Mouse (Mus musculus): ENCODE results near the gene Tyk2.

Tyk2 gene

DNA sequence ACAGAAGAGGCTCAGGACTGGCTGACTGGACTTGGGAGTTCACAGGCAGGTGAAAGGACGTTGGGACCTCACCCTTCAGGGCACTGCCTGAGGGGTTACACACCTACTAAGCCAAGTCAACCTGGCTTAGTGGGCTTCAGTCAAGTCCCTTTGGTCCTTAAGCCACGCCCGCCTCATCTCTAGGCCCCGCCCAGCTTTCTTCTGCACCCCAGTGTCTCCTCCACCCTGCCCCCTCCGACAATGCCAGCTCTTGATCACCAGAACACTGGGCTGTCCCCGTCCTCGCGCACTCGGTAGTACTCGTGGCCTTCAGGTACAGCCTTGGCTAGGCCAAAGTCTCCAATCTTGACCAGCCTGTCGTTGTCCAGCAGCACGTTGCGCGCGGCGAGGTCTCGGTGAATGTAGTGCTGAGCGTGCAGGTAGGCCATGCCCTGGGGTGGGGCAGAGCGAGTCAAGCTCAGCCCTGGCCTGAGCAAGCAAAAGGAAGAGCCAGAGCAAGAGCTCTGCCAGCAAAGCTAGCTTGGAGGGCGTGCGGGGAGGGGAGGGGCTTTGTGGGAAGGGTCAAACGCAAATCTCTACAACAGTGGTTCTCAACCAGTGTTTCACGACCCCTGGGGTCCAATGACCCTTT lies 23.3 kb downstream of the Tyk2 start:
- no peak for DNase-seq (ENCODE audit: low spot score)

DNA sequence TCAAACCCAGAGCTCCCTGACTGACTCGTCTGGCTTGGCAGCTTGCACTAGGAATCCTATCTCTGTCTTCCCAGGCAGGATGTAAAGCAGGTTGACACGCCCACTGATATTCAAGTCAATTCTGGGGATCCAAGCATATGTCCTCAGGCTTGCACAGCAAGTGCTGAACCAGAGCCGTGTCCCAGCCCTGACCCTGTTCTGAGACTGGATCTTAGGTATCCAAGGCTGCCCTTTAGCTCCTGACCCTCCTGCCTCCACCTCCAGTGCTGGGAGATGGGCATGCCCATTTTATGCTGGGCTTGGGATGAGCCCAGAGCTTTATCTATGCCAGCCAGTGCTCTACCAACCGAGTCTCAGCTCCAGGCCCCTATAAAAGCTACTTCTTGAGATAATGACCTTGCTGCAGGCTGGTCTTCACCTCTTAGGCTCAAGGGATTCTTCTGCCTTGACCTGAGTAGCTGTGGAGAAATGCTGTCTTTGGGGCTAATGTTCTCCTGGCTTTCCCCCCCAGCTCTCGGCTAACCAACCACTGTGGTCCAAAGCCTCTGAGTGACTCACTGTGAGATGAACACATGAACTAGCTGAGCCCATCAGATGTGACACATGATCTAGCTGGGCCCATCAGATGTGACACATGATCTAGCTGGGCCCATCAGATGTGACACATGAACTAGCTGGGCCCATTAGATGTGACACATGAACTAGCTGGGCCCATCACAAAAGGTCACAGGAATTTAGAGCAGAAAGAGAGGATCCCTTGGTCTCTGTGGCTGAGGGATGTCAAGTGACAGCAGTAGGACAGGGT lies 25.1 kb downstream of the Tyk2 start:
- no peak for DNase-seq (ENCODE audit: low spot score)

DNA sequence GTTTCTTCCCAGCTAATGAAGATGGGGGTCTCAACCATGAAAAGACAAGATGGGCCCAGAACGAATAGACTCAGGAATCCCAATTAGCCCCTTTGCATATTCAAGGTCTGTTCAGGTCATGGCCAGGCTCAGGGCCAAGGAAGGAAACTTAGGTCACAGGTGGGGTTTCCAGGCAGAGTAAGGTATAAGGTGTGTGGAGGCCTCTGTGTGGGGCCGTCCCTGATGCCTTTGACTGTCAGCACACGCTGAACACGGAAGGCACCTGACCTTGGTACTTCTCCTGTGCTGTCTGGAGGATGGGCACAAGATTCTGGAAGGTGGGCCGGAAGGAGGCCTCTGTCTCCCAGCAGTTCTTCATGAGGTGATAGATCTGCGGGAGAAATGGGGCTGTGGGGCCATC lies 26.2 kb downstream of the Tyk2 start:
- no peak for DNase-seq (ENCODE audit: low spot score)

DNA sequence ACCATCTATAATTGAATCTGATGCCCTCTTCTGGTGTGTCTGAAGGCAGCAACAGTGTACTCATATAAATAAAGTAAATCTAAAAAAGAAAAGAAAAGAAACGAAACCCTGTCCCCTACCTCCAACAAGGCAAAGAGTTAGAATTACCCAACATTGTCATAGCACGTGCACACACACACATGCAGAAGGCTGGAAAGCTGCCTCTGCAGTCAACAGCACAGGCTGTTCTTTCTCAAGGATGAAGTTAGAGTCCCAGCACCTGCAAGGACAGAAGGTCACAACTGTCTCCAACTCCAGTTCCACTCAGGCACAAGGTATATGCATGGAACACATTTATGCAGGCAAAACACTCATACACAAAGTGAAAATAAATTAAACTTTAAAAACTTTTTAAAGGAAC lies 29.0 kb downstream of the Tyk2 start:
- DNase-seq (ENCODE audit: low spot score), result no peak

DNA sequence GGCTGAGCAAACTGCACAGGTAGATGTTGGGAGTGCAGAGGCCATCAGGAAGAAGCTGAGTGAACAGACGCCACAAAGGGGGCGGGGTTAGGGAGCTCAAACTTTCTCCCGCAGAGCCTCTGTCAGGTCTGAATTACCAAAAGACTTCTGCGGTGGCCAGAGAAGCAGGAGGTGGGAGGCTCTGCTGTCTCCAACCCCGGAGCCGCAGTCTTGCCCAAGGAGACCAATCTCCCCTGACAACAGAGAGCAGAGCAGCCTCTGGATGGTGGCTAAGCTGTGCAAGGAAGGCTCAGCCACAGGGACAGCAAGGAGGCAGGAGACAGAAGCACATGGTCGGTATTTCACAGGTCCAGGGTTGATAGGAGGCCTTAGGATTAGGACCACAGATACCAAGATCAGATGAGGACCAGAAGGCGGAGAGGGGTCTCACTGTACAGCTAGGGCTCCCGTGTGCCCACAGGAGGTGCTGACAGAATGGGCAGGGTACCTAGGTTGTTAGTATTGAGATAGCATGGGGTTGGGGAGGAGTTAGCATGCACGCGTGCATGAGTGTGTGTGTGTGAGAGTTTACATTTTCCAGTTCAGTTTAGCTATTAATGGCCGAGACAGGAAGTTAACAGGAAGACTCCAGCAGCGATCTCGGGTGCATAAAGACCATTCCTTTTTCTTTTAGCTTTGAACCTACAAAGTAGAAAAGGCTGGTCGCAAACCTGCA lies 30.4 kb downstream of the Tyk2 start:
- DNase-seq (ENCODE audit: low spot score), result no peak

DNA sequence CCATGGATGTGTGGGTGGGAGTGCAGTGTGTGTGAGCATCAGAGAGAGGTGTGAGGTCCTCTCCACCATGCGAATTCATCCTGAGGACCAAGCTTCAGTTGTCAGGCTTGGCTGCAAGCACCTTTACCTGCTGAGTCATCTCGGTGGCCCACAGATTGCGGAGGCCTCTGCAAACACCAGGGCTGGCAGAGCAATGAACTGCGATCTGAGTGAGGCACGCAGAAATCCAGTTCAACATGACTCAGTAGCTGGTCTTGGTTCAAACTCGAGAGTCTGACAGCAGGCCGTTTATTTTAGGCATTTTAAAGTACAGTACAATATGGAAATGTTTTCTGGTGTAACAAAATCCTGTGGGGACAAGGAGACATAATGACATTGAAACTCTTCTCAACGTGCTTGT lies 33.2 kb downstream of the Tyk2 start:
- DNase-seq (ENCODE audit: low spot score), result no peak

DNA sequence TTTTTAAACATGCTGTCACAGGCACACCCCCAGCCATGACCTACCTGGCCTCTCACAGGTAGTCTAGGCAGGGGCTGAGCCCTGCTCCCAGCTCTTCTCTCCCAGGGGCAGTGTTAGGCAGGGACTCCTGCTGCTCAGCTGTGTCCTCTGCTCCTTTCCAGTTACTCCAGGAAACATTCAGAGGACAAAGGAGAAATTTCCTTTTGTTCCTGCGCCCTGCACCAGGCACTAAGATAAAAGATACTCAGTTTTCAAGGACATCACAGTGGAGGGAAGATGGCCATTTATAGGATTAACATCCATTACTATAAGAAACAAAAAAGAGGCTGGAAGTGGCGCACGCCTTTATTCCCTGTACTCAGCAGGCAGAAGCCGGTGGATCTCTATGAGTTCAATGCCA lies 35.1 kb downstream of the Tyk2 start:
- no peak for DNase-seq (ENCODE audit: low spot score)

DNA sequence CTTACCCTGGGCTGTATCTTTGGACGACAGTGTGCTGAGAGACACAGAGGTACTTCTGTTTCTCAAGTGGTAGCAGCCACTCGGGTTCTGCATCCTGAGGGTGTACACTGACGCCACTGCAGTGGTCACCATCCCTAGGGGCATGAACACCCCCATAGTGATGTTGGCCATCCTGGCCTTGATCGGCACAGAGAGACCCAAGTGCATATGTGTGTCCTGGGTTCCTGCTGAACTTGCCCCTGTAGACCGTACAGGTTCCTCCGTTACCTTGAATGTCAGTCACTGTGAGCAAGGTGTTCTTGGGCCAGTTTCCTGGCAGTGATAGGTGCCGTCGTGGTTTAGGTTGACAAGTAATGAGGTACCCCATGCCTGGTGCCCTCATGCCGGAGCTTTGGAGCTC lies 37.6 kb downstream of the Tyk2 start:
- DNase-seq (ENCODE audit: low spot score), result no peak

DNA sequence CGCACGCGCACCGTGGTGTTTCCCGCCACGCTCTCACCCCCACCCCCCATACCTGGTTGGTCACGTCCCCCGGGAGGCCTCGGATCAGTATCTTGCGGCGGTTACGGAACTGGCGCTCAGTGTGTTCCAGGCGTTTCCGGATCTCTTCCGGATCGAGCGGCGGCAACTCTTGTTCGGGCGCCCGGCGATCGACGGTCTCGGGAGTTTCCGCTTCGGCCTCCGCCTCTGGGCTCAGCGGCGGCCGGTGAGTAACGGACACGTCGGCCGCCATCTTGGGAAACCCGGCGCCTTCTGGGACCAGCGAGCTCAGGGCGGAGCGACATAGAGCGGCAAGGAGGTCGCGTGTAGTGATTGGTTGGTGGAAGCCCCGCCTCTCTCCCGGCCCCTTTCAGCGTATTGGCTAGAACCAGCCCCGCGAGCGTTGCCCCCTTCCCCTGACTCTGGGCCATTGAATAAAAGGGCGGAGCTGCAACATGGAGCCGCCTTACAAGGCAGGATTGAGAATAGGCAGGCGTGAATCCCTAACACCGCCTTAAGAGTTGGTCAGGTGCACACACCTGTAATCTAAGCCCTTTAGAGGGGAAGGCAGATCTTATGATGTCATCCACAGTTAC lies 39.2 kb downstream of the Tyk2 start, which contains the start of the genes Gm38431 and Raver1:
TSS of gene Gm38431 (minus strand) at position 291 of the 614 bp plus-strand sequence.
TSS of gene Raver1 (minus strand) at position 302 of the 614 bp plus-strand sequence.
- peak; percentile 98 for DNase-seq (ENCODE audit: low spot score)

DNA sequence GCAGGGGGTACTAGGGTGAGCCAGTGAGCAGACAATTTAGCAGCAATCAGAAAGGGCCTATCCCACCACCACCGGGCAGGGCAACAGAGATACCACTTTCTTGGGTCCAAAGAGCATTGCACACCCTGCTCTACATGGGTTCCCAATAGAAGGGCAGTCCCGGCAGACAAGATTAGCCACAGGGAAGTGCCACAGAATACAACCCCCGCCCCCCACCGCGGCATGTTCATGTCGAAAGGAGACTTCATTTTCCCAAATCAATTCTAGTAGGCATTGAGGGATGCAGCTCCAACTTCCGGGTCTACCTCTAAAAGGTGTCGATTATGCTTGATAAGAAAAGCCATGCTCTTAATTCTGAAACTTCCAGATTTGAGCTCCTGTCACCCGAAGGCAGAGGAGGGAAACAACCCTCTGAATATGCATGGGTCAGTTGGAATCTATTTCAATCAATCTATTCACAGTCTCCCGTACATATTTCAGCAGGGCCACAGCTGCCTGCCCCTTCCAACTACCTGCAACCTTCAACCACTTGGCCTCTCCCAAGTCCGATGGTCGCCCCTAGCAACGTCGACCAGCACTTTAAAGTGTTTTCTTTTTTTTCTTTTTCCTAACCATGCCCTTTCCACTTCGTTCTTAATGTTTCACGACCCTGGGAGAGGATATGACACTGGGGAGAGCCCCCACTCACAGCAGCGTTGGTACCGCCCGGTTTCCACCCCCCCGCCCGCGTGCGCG lies 39.9 kb downstream of the Tyk2 start:
- no peak for DNase-seq (ENCODE audit: low spot score)

DNA sequence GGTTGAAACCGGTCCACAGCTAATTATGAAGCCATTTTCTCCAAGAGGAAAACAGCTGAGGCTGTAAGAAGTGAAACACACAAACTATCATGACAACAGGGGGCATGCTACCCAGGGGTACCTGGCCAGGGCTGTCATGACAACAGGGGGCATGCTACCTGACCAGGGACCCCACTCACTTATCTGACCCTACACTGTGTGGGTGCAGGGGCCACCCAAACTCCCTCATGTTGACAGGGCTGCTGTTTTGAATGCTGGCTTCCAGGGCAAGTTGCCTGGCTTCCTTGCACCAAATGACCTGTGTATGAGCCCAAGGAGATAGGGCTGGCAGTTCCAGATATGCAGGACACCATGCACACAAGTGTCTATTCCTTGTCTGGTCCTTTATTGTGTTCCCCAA lies 40.5 kb downstream of the Tyk2 start:
- no peak for DNase-seq (ENCODE audit: low spot score)

DNA sequence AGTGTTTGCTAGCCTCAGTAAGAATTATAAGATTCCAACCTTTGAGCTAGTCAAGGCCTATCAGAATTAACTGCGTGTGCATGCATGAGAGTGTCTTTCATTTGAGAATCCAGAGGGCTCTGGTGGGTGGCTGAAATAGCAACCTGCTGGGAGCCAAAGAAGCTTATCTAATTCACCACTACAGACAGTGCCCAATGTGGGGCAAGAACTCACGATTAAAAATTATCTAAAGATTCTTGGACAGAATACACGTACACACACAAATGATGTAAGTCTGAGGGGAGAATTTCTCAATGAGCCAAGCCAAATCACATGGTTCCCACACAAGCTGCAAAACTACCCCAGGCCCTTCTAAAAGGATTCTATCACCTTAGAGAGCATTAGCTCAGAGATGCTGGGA lies 47.7 kb downstream of the Tyk2 start:
- no peak for DNase-seq (ENCODE audit: low spot score)

DNA sequence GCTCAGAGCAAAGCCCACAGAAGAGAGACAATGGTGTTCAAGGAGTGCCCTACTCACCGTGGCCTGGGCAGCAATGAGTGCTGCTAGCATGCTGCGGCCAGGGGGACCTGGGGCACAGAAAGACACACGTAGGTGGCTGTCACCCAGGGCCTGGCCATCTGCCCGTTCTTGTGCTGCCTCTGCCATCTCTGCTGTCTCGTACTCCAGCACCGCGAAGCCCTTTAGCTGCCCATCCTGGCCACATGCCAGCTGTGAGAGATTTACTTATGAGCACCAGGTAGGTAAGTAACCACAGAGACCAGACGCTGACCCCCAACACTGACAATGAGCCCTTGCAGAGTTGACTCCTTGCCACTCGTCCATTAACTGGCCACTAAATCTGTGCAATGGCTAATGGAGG lies 49.9 kb downstream of the Tyk2 start:
- no peak for DNase-seq (ENCODE audit: low spot score)

DNA sequence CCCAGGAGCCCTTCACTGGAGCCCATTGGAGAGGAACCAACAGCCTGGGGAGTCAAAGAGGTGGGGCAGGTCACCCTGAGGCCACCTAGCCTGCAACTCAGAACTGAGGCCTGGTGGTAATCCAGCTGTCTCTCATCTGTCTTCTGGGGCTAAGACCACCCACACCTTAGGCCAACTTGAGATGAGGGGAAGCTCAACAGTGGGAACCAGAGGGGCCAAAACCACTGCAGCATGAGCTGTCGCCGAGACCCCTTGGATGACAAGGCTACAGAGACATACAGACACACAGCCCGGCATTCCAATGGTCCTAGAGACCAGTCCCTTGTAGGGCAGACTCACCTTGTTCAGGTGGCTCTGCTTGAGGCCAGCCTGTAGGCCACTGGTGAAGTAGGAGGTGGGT lies 55.4 kb downstream of the Tyk2 start:
- no peak for DNase-seq (ENCODE audit: low spot score)

DNA sequence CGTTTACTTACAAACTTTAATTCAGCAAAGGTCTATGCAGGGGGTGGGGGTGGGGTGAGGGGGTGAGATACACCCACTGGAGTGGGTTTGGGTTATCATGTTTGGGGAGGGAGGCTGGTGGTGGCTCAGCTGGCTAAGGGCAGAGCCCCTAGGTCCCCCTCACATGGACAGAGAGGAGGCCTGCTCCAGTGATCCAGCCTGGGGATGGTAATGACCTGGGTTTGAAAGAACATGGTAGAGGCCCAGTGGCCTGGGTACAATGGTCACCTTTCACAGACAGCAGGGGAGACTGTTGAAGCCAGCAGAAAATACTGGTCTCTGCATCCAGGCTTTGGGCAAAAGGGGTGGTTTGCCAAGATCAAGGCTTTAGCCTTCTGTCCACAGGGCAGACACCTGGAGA lies 56.9 kb downstream of the Tyk2 start:
- no peak for DNase-seq (ENCODE audit: low spot score)

DNA sequence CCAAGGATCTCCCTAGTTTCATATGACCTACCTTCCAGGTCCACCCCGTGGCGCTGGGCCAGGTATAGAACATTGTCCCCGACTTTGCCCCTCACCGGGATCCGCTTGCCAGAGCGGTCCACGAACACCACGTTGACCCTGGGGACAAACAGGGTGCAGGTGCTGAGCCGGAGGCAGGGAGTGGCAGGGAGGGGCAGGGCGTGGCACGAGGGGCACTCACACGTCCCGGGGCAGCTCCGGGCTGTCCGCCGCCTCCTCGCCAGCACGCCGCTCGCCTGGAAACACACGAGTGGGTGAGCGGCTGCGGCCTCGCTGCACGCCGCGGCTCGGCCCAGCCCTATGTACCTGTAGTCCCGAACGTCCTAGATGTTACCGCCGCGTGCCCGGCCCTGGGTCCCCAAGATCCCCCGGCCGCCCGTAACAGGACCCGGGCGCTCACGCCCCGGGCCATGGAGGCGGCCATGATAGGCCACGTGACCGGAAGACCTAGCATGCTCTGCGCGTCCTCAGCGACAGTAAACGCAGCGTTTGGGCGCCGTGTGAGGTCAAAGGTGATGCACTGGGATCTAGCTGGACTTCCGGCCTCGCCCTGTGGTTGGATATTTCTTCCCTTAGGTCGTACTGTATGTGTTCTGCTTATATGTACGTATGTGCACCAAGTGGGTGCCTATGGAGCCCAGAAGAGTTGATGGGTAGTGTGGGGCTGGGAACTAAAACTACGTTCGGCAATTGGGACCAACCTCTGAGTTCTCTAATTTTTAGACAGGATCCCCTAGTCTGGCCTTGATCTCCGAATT lies 57.8 kb downstream of the Tyk2 start, which contains the start of the genes Gm49373 and Fdx1l:
TSS of gene Gm49373 (minus strand) at position 53 of the 797 bp plus-strand sequence.
TSS of gene Fdx1l (minus strand) at position 571 of the 797 bp plus-strand sequence.
- peak; percentile 83 for DNase-seq (ENCODE audit: low spot score)

DNA sequence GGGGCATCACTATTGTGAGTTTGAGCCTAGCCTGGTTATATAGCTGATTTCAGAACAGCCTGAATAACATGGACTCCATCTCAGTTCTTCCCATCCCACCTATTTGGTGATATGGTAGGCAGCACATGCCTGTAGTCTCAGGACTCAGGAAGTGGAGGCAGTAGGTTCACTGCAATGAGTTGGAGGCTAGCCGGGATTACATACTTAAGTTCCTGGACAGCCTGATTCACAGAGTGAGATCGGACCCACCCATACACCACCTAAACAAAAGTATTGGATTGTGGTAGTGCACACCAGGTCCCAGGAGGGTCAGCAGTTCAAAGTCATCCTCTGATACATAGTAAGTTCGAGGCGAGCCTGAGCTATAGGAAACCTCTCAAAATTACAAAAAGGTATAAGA lies 58.4 kb downstream of the Tyk2 start:
- DNase-seq (ENCODE audit: low spot score), result no peak

DNA sequence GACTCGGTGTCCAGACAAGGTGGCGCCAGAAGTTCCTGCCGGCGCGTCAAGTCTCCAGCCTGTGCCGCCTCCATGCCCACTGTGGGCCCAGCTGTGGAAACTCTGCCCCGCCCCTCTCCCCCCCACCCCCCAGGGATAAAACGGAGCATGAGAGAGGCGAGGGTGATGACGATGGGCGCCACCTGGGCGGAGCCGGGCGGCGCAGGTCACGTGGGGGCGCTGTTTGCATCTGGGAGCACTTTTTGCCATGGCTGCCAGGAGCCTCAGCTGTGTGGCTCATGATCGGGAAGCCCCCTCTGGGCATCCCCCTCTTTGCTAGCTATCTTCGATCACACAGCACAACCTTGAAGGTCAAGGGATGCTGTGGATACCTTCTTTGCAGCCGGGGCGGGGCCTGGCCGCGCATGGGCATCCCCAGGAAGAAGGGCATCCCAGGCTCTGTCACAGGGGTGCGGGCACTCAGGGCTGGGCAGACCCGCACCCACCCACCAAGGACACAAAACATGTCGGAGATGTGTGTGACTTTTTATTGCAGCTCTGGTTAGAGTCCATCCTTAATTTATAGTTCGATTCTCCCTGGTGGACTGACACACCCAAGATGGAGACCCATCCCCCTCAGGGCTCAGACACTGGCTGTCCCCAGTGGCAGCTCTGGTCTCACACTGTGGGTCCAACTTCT lies 63.9 kb downstream of the Tyk2 start, which contains the start of gene Zglp1:
TSS of gene Zglp1 (minus strand) at position 88 of the 679 bp plus-strand sequence.
- no peak for DNase-seq (ENCODE audit: low spot score)

DNA sequence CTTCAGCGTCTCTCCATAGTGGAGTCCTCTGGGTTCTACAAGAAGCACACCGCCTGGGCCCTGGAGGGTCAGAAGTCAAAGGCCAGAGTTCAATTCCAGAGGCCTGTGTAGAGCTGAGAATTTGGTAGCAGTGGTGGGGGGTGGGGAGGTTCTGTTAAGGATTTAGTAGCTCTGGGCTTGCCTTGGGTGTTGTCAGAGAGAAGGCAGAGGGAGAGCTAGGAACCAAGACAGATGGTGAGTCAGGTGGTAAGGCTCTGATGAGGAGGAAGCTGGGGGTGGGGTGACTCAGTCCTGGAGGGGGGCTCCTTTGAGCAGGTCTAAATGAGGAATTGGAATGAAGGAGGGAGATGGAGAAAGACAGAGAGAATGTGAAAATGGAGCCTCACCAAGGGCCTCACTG lies 68.1 kb downstream of the Tyk2 start:
- no peak for DNase-seq (ENCODE audit: low spot score)

Measured in ovary, adult 18-20 months (tissue).